Mouse (Mus musculus) heart, embryonic 11.5 days (tissue): ENCODE measurements around the gene Rnf141. TPM values are rescaled to one million over a fixed set of nuclear protein-coding genes. Genes with fewer than 3 reads are reported as not detected.

Experiments
- ATAC-seq: fragments of 200-750 bp; cut with Nextera tagmentation; replicated peaks from 2 replicates; pipeline ENCODE4 v1.8.0; 2017; ENCODE audit warnings: moderate library complexity; ENCODE audit not compliant: insufficient number of reproducible peaks, low FRiP score, low TSS enrichment
- H3K27ac ChIP-seq: fragments of 300-500 bp; sonication (generic); 2 replicates; pipeline ENCODE4 v1.5.1; 2014; ENCODE audit warnings: mild to moderate bottlenecking, low read depth, low read length
- H3K27me3 ChIP-seq: fragments of 300-500 bp; sonication (generic); 2 replicates; pipeline ENCODE4 v1.6.1; 2014; ENCODE audit warnings: mild to moderate bottlenecking, low read length, mixed read lengths; ENCODE audit not compliant: control insufficient read depth, insufficient read depth
- H3K36me3 ChIP-seq: fragments of 300-500 bp; sonication (generic); 2 replicates; pipeline ENCODE4 v1.6.1; 2014; ENCODE audit warnings: mild to moderate bottlenecking, low read length, moderate library complexity, mixed read lengths; ENCODE audit not compliant: control insufficient read depth, insufficient read depth
- H3K4me1 ChIP-seq: fragments of 300-500 bp; sonication (generic); 2 replicates; pipeline ENCODE4 v1.6.1; 2014; ENCODE audit warnings: low read length; ENCODE audit not compliant: control insufficient read depth, insufficient read depth
- H3K4me2 ChIP-seq: fragments of 300-500 bp; sonication (generic); 2 replicates; pipeline ENCODE4 v1.6.1; 2014; ENCODE audit warnings: mild to moderate bottlenecking, moderate library complexity
- H3K4me3 ChIP-seq: fragments of 300-500 bp; sonication (generic); 2 replicates; pipeline ENCODE4 v1.5.1; 2014; ENCODE audit warnings: low read depth, low read length
- H3K9ac ChIP-seq: fragments of 300-500 bp; sonication (generic); 2 replicates; pipeline ENCODE4 v1.6.1; 2014; ENCODE audit warnings: mild to moderate bottlenecking, low read depth, low read length, moderate library complexity
- H3K9me3 ChIP-seq: fragments of 300-500 bp; sonication (generic); replicated peaks from 2 replicates; pipeline ENCODE4 v1.6.1; 2016; ENCODE audit warnings: low read length; ENCODE audit not compliant: control insufficient read depth
- WGBS: fragments of 180-500 bp; shearing (Covaris S2); extraction: QIAGEN DNeasy Blood & Tissue Kit; methylation state at CpG from one replicate; pipeline ENCODE4 v1.1.7; 2014; ENCODE audit not compliant: insufficient replicate concordance; 5-methylcytosine and 5-hydroxymethylcytosine counted together
- polyA plus RNA-seq: library from polyadenylated mRNA; unstranded; fragments of >200 nt; fragmentation: Nextera tagmentation; extraction: Ambion mirVana; gene quantifications from 2 replicates; pipeline ENCODE4 v1.2.1, GENCODE M21; 2014

Rnf141 gene
- polyA plus RNA-seq, 1 experiment from 2014 or later: 34.1 TPM

DNA sequence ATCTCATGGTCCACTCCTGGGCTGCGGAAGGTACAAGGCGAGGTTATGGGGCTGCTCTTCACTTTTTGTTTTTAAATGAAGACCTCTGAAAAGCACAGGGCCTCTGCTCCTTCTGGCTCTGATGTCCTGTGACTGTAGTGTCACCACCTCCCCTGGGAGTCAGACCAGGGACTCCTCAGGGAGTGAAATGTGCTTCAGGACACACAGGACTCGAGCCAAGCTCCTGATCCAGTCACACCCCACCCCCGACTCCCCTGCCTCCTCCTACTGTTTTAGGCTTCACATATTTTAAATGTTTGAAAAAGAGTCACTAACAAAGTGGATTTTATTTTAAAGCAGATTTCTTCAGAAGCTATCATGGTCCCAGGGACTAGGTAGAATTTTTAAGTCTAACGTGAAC is 32.7 kb downstream of the Rnf141 start:
- no peaks in the 10 kb centered on the region for H3K27me3 ChIP-seq
- no peak overlapping the region for H3K27ac ChIP-seq
- H3K4me1 ChIP-seq: no peaks in the 10 kb centered on the region
- ATAC-seq: no peak
- no peaks in the 10 kb centered on the region for H3K9me3 ChIP-seq
- peaks cover 3% of the 10 kb centered on the region; the same call in 1 of the 2 replicates for H3K36me3 ChIP-seq
- H3K4me3 ChIP-seq: no peak overlapping the region
- H3K9ac ChIP-seq: no peak overlapping the region
- no peak overlapping the region for H3K4me2 ChIP-seq
- 74% methylated on average over 5 of the region's 5 CpGs for WGBS

DNA sequence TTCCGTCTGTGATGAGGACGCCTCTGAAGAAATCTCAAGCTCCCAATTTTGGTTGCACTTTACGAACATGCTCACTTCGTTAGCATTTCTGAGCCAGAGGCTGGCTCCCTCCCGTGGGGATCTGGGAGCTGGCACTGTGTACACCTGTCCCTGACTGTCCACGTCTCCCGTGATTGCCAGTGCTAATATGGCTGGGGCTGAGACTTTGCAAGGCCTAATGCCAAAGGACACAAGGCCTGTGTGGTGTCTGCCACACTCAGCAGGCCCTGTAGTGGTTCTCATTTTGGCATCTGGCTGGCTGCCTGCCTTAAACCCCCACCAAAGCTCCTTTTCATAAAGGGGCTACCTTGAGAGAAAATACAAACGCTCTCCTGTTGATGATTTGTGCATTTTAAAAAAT is 33.3 kb downstream of the Rnf141 start:
- Histone ChIP-seq H3K4me2 (no peak overlapping the region), H3K9ac (no peak overlapping the region), H3K9me3 (no peaks in the 10 kb centered on the region), H3K27ac (no peak overlapping the region), H3K4me1 (no peaks in the 10 kb centered on the region), H3K4me3 (no peak overlapping the region), H3K27me3 (no peaks in the 10 kb centered on the region), H3K36me3 (peaks cover 3% of the 10 kb centered on the region; the same call in 1 of the 2 replicates)
- ATAC-seq: no peak
- 89% methylated on average over 8 of the region's 8 CpGs for WGBS

DNA sequence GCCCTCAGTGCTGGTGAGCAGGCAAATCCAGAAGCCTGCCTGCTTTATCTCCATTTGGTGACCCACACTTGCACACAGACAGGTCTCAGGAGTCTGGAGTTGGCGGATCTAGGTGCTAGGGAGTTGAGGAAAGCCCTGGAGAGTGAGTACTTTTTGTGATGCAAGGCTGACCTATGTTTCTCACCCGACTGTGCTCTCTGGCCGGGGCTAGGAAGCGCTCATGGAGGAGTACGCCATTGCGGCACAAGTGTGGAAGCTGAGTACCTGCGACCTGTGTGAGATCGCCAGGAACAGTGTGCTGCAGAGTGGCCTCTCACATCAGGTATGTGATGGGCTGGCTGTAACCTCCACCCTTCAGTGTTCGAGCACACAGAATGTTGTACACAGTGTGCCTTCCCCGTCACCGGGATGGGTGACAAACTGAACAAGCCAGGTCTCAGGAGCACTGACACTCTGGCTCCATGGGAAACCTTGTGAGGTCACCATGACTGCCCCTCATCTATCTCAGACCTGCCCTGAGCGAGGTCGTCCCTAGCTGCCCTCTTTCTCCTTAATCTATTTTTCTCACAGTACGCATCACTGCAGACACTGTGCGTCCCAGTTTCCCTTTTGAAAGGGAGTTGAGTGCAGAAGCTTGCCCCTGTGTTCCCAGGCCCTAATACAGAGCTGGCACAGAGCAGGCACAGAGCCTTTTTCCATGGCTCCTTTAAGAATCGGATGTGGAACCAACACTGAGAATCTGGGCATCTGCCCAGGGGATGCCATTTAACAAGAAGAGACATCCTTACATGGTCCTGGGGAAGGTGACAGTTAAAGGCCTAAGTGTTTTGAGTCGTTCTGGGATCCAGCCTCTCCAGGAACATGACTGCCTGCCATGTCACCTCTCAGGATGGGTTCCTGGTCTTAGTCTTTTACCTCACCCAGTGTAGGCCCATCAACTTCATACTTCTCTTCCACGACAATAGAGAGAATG is 34.4 kb downstream of the Rnf141 start:
- Histone ChIP-seq H3K27me3 (no peaks in the 10 kb centered on the region), H3K4me2 (no peak overlapping the region), H3K9me3 (no peaks in the 10 kb centered on the region), H3K9ac (no peak overlapping the region), H3K4me3 (no peak overlapping the region), H3K27ac (no peak overlapping the region), H3K4me1 (no peaks in the 10 kb centered on the region), H3K36me3 (peaks cover 3% of the 10 kb centered on the region; the same call in 1 of the 2 replicates)
- WGBS: 80% methylated on average over 18 of the region's 18 CpGs
- ATAC-seq: no peak

DNA sequence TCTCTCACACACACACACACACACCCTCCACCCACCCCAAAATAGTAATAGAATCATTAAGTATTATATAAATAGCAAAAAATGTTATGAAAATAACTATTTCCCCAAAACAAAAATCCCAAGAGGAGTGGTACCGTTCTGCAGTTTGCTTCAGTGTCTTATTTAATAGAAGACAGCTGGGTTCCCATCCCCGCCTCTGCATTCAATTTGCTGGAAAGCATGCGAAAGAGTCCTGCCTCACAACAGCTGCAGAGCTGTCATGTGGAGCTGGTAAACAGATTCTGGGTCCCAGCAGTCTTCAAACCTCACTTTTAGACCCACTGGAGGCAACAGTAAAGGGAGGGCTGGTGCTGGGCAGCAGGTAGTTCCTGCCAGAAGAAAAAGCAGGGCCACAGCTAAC is 35.3 kb downstream of the Rnf141 start:
- H3K27me3 ChIP-seq: no peaks in the 10 kb centered on the region
- no peak overlapping the region for H3K4me3 ChIP-seq
- no peak overlapping the region for H3K4me2 ChIP-seq
- H3K36me3 ChIP-seq: peaks cover 3% of the 10 kb centered on the region; the same call in 1 of the 2 replicates
- H3K9me3 ChIP-seq: no peaks in the 10 kb centered on the region
- ATAC-seq: no peak
- 77% methylated on average over 3 of the region's 3 CpGs for WGBS
- no peak overlapping the region for H3K9ac ChIP-seq
- no peak overlapping the region for H3K27ac ChIP-seq
- no peaks in the 10 kb centered on the region for H3K4me1 ChIP-seq

DNA sequence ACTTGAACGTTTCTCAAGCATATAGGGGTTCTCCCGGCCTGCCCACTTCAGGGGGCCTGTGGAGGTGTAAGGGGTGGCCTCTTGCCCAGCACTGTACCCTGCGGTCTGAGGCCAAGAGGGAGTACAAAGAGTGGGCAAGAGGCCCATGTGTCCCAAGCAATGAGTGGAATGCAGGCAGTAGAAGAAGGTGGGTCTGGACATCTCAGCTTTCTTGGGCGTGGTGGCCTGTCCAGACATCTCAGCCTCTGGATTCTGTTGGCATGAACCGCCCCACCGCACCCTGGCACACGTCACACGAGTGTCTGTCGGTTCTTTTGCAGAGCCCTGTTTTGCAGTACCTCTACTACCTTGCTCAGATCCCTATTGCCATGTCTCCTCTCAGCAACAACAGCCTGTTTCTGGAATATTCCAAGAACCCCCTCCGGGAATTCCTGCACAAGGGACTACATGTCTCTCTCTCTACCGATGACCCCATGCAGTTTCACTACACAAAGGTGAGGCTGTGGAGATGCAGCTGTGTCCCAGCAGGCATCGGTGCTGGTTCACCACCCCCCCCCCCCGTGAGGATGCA is 36.7 kb downstream of the Rnf141 start:
- Histone ChIP-seq H3K27me3 (no peaks in the 10 kb centered on the region), H3K4me1 (no peaks in the 10 kb centered on the region), H3K9ac (no peak overlapping the region), H3K9me3 (no peaks in the 10 kb centered on the region), H3K36me3 (peaks cover 3% of the 10 kb centered on the region; the same call in 1 of the 2 replicates), H3K4me3 (no peak overlapping the region), H3K27ac (no peak overlapping the region), H3K4me2 (no peak overlapping the region)
- WGBS: 86% methylated on average over 13 of the region's 13 CpGs
- ATAC-seq: no peak

DNA sequence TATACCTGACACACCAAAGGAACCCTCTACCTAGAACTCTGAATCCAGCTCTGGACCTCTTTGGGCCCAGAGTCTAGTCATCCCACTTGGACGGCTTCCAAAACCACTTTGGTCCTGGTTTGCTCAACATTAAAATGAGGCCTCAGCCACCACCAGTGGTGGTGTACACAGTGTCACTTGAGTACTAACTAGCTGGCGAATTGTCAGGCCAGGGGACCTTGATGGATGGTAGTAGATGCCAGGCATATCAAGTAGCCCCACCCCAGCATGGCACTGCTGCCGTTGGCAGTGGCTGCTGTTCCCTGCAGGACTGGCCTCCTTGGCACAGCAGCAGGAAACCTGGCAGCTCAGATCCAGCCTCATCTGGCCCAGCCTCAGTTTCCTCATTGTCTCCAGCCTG is 40.0 kb downstream of the Rnf141 start:
- Histone ChIP-seq H3K27ac (no peak overlapping the region), H3K4me3 (no peak overlapping the region), H3K27me3 (no peaks in the 10 kb centered on the region), H3K4me1 (no peaks in the 10 kb centered on the region), H3K9ac (0 out of 2 replicates have a peak overlapping the region, but pooled peaks have one; percentile 10), H3K9me3 (no peaks in the 10 kb centered on the region), H3K4me2 (no peak overlapping the region), H3K36me3 (no peaks in the 10 kb centered on the region)
- ATAC-seq: no peak
- whole genome bisulfite sequencing: 86% methylated on average over 3 of the region's 3 CpGs

DNA sequence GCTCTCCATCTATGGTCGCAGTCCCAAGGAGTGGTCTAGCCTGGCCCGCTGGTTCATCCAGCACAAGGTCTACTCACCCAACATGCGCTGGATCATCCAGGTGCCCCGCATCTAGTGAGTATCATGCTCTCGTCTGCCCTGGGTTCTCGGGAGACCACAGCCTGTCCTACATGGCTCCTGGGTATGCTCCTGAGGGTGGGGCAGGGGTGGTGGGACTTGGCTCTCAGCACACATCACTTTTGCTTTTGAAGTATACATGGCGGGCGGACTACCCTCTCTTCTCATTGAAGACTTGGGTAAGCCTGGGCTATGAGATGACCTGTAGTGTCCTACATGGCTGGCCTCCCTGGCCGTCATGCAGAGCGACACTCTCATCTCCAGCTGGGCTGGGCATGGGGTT is 41.1 kb downstream of the Rnf141 start:
- Histone ChIP-seq H3K27me3 (no peaks in the 10 kb centered on the region), H3K9ac (no peak overlapping the region), H3K4me2 (no peak overlapping the region), H3K27ac (no peak overlapping the region), H3K4me1 (no peaks in the 10 kb centered on the region), H3K4me3 (no peak overlapping the region), H3K36me3 (no peaks in the 10 kb centered on the region), H3K9me3 (no peaks in the 10 kb centered on the region)
- WGBS: 88% methylated on average over 10 of the region's 10 CpGs
- ATAC-seq: no peak

DNA sequence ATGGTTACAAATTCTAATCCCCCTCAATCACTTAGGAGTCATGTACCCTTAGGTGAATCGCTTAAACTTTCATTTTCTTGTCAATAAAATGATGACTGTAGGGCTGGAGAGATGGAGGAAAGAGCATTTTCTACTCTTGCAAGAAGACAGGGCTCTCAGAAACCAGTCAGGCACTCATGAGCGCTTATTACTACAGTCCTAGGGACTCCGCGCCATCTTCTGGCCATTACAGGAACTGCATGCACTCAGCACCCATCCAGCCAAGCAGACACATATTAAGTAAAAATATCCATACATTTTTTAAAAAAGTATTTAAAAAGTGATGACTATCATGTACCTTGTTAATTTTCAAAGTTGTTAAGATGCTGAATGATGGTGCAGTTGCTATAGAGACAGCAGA is 43.2 kb downstream of the Rnf141 start:
- WGBS: 2% methylated on average over 4 of the region's 4 CpGs

More for the DNA sequence above, 43.2 kb downstream of the Rnf141 start:
- H3K9me3 ChIP-seq: no peaks in the 10 kb centered on the region
- H3K4me3 ChIP-seq: no peak overlapping the region
- no peak overlapping the region for H3K27ac ChIP-seq
- no peaks in the 10 kb centered on the region for H3K36me3 ChIP-seq
- no peak for ATAC-seq
- no peaks in the 10 kb centered on the region for H3K4me1 ChIP-seq
- no peak overlapping the region for H3K9ac ChIP-seq
- H3K27me3 ChIP-seq: no peaks in the 10 kb centered on the region
- no peak overlapping the region for H3K4me2 ChIP-seq
